Mouse (Mus musculus) intestine, postnatal 0 days (tissue): ENCODE measurements around the gene Prkg1. TPM values are rescaled to one million over a fixed set of nuclear protein-coding genes. Genes with fewer than 3 reads are reported as not detected.

ENCODE experiments used
- ATAC-seq: fragments of 200-750 bp; cut with Nextera tagmentation; 2 replicates; pipeline ENCODE4 v1.8.0; 2017; ENCODE audit warnings: mild to moderate bottlenecking, moderate TSS enrichment, moderate library complexity
- H3K27ac ChIP-seq: fragments of 300-500 bp; sonication (generic); 2 replicates; pipeline ENCODE4 v1.5.1; 2014; ENCODE audit warnings: mild to moderate bottlenecking, low read depth, low read length, moderate library complexity
- H3K27me3 ChIP-seq: fragments of 300-500 bp; sonication (generic); replicated peaks from 2 replicates; pipeline ENCODE4 v1.6.1; 2014; ENCODE audit warnings: low read length, mixed read lengths; ENCODE audit not compliant: control insufficient read depth, insufficient read depth
- H3K36me3 ChIP-seq: fragments of 300-500 bp; sonication (generic); 2 replicates; pipeline ENCODE4 v1.6.1; 2014; ENCODE audit warnings: mild to moderate bottlenecking, moderate library complexity; ENCODE audit not compliant: control insufficient read depth, insufficient read depth
- H3K4me1 ChIP-seq: fragments of 300-500 bp; sonication (generic); replicated peaks from 2 replicates; pipeline ENCODE4 v1.6.1; 2014; ENCODE audit warnings: antibody characterized with exemption, low read length, mixed read lengths; ENCODE audit not compliant: control insufficient read depth, insufficient read depth
- H3K4me2 ChIP-seq: fragments of 300-500 bp; sonication (generic); replicated peaks from 2 replicates; pipeline ENCODE4 v1.6.1; 2014; ENCODE audit warnings: low read depth, mild to moderate bottlenecking, moderate library complexity
- H3K4me3 ChIP-seq: fragments of 300-500 bp; sonication (generic); 2 replicates; pipeline ENCODE4 v1.5.1; 2014; ENCODE audit warnings: low read depth, low read length
- H3K9ac ChIP-seq: fragments of 300-500 bp; sonication (generic); 2 replicates; pipeline ENCODE4 v1.6.1; 2014; ENCODE audit warnings: mild to moderate bottlenecking, low read depth, low read length
- H3K9me3 ChIP-seq: fragments of 300-500 bp; sonication (generic); 2 replicates; pipeline ENCODE4 v1.6.1; 2016; ENCODE audit warnings: mixed run types; ENCODE audit not compliant: control insufficient read depth
- CTCF ChIP-seq: sonication (generic); IDR thresholded peaks from 2 replicates; pipeline ENCODE4 v1.5.1; 2016; ENCODE audit warnings: low read depth, mild to moderate bottlenecking, control low read depth, antibody characterized with exemption, moderate library complexity
- WGBS: fragments of 180-500 bp; shearing (Covaris S2); extraction: QIAGEN DNeasy Blood & Tissue Kit; methylation state at CpG from one replicate; pipeline ENCODE4 v1.1.7; 2014; 5-methylcytosine and 5-hydroxymethylcytosine counted together
- polyA plus RNA-seq: library from polyadenylated mRNA; unstranded; fragments of >200 nt; fragmentation: Nextera tagmentation; extraction: Ambion mirVana; gene quantifications from 2 replicates; pipeline ENCODE4 v1.2.1, GENCODE M21; 2015

The Prkg1 gene
- polyA plus RNA-seq, 1 experiment from 2014 or later, result 4.0 TPM

DNA sequence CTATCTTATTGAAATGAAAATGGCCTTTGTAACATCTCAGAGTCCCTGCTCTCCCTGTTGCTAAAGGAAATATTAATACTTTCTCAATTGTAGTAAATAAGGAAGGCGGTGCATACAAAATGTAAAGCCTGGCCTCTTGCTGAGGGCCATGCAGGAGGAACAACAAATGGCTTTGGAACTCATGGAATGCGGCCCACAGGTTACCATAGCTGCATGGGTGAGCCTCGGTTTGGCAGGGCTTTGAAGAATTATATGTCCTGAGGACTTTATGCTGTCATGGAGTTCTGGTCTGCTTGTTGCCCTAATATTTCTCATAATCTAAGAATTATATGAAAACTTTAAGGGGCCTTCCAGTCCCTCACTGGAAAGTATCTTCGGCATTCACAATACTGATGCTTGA is 51.5 kb downstream of the Prkg1 start:
- no peaks in the 10 kb centered on the region for H3K27me3 ChIP-seq
- no peak for ATAC-seq
- H3K9ac ChIP-seq, result no peak overlapping the region
- WGBS, result 45% methylated on average over 4 of the region's 4 CpGs
- TF ChIP-seq CTCF, result no peak
- H3K9me3 ChIP-seq, result no peaks in the 10 kb centered on the region
- H3K4me2 ChIP-seq, result no peak overlapping the region
- no peaks in the 10 kb centered on the region for H3K36me3 ChIP-seq
- no peak overlapping the region for H3K4me3 ChIP-seq
- no peak overlapping the region for H3K27ac ChIP-seq
- H3K4me1 ChIP-seq, result no peaks in the 10 kb centered on the region

DNA sequence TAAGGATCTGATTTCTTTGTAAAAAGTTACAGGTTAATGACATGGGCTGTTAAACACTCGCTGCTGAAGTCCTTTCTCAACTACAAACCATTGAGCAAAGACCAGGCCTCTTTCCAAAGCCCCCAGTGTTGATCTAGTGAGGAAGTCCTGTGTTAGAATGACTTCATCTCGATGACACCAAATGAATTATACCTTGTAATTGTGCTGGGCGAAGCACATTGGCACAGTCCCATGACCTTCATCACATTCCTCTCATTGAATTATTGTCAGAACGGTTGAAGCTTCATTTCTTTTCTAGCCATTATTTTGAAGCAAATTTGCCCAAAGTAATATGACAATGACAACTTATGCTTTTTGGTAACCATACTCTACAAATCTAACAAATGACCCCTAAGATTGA is 54.5 kb downstream of the Prkg1 start:
- H3K27me3 ChIP-seq, result no peaks in the 10 kb centered on the region
- H3K27ac ChIP-seq, result no peak overlapping the region
- WGBS, result 80% methylated on average over 4 of the region's 4 CpGs
- ATAC-seq, result no peak
- H3K9ac ChIP-seq, result no peak overlapping the region
- no peak overlapping the region for H3K4me2 ChIP-seq
- H3K4me3 ChIP-seq, result no peak overlapping the region
- no peaks in the 10 kb centered on the region for H3K36me3 ChIP-seq
- H3K4me1 ChIP-seq, result no peaks in the 10 kb centered on the region
- TF ChIP-seq CTCF, result no peak
- H3K9me3 ChIP-seq, result no peaks in the 10 kb centered on the region

DNA sequence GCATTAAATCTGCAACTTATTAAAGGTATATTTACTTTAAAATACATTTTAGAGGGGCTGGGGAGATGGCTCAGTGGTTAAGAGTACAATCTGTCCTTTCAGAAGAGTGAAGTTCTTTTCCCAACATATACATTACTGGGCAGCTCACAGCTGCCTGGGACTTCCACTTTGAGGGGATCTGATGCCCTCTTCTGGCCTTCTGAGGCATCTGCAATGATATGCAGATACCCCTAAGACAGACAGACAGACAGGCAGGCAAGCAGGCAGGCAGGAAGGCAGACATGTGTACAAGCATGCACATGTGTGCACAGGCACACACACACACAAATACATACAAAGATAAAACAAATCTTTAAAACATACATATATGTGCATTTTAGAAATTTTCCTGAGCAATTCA is 60.8 kb downstream of the Prkg1 start:
- Histone ChIP-seq H3K36me3 (no peaks in the 10 kb centered on the region), H3K27ac (no peak overlapping the region), H3K9ac (no peak overlapping the region), H3K4me3 (no peak overlapping the region), H3K4me1 (no peaks in the 10 kb centered on the region), H3K4me2 (no peak overlapping the region), H3K27me3 (no peaks in the 10 kb centered on the region), H3K9me3 (no peaks in the 10 kb centered on the region)
- peak; percentile 19; the same call in 1 of the 2 replicates for TF ChIP-seq CTCF
- no peak for ATAC-seq

DNA sequence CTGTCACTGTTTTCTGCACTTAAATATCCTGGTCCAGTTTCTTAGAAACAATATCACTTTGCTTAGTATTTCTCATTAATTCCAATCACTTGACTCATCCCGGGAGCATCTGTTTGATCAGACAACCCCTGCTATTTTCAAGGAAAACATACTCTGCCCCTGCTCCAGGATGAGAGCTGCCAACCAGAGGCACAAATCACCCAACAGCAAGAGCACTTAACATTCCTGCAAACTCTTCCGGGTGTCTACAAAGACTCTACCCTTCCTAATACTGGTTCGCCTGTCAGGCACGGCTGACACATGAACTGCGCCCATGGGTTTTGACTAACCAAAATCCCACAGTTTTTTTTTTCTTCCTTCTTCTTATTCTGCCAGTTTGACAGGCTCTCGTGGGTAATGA is 65.9 kb downstream of the Prkg1 start:
- ATAC-seq, result no peak
- Histone ChIP-seq H3K27ac (no peak overlapping the region), H3K27me3 (no peaks in the 10 kb centered on the region), H3K36me3 (no peaks in the 10 kb centered on the region), H3K4me3 (no peak overlapping the region), H3K9ac (no peak overlapping the region), H3K4me2 (no peak overlapping the region), H3K4me1 (no peaks in the 10 kb centered on the region), H3K9me3 (no peaks in the 10 kb centered on the region)
- 64% methylated on average over 6 of the region's 6 CpGs for WGBS
- TF ChIP-seq CTCF, result no peak

DNA sequence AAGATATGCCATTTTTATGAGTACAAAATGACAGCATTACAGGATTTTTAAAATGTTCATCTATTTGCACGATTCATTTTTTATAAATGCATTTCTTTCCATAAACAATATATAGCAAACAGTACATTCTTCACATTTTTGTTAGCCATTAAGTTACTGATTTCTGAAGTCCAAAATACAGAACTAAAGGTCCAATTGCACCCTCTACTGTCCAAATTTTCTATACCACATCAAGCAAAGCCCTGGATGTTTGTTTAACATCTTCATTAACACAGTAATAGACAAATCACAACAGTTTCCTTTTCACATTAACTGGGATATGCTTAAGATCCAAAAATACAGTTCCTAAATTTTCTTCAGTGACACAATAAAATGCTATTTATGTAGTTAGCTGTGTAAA is 84.0 kb downstream of the Prkg1 start:
- TF ChIP-seq CTCF, result peak; percentile 63
- 25% methylated on average over 1 of the region's 1 CpGs for WGBS

DNA sequence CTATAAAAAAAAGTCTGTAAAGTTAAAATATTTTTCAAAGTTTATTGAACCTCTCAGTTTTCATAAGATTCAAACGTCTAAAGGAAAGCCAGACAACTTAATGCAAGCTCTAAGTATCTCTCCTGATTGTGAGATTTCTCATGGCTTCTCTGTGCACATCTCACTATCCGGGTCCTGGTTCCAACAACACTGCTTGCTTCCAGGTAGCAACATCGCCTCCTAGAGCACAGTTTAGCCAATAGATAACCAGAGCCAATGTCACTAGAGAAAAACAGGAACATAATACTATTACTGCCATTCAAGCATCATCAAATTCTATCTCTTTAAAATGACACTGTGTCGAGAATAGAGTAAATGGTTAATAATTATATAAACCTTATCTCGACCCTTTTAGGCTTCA is 86.5 kb downstream of the Prkg1 start:
- no peak overlapping the region for H3K27ac ChIP-seq
- H3K9ac ChIP-seq, result no peak overlapping the region
- ATAC-seq, result no peak
- no peak overlapping the region for H3K4me2 ChIP-seq
- H3K9me3 ChIP-seq, result no peaks in the 10 kb centered on the region
- H3K27me3 ChIP-seq, result no peaks in the 10 kb centered on the region
- no peaks in the 10 kb centered on the region for H3K4me1 ChIP-seq
- no peaks in the 10 kb centered on the region for H3K36me3 ChIP-seq
- no peak overlapping the region for H3K4me3 ChIP-seq
- 42% methylated on average over 5 of the region's 5 CpGs for WGBS
- TF ChIP-seq CTCF, result peak; percentile 54

More for the DNA sequence above, 84.0 kb downstream of the Prkg1 start:
- no peak for ATAC-seq
- Histone ChIP-seq H3K27ac (no peak overlapping the region), H3K4me2 (no peak overlapping the region), H3K9ac (no peak overlapping the region), H3K27me3 (no peaks in the 10 kb centered on the region), H3K4me3 (no peak overlapping the region), H3K4me1 (no peaks in the 10 kb centered on the region), H3K36me3 (no peaks in the 10 kb centered on the region), H3K9me3 (no peaks in the 10 kb centered on the region)

DNA sequence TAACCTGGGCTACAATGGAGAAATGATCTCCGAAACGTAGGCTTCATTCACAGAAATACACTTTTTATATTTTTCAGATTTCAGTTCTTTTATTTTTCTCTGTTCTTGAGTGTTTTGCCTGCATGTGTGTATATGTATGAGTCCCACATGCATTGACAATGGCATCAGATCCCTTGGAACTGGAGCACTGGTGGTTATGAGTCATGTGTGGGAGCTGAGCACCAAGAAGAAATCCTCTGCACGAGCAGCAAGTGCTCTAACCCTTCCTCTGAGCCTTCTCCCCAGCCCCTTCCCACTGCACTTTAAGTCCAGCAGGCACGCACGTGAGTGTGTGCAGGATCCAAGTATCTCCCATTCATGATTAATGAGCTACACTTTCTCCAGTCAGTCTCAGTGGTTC is 93.1 kb downstream of the Prkg1 start:
- H3K36me3 ChIP-seq, result no peaks in the 10 kb centered on the region
- H3K4me2 ChIP-seq, result no peak overlapping the region
- no peaks in the 10 kb centered on the region for H3K9me3 ChIP-seq
- no peak for TF ChIP-seq CTCF
- H3K27me3 ChIP-seq, result no peaks in the 10 kb centered on the region
- 80% methylated on average over 5 of the region's 5 CpGs for WGBS
- no peak for ATAC-seq
- H3K4me1 ChIP-seq, result no peaks in the 10 kb centered on the region
- no peak overlapping the region for H3K4me3 ChIP-seq
- no peak overlapping the region for H3K27ac ChIP-seq
- no peak overlapping the region for H3K9ac ChIP-seq
